Mouse (Mus musculus) lung, adult 2 months (tissue): Measurements from ENCODE around the gene Stab2.

Source experiments
- CTCF ChIP-seq: fragments of 200-500 bp; IDR thresholded peaks from 2 replicates; pipeline ENCODE4 v1.5.1; 2011; ENCODE audit warnings: mild to moderate bottlenecking, low read length, control low read depth; ENCODE audit not compliant: insufficient read depth
- POLR2A ChIP-seq: fragments of 200-500 bp; IDR thresholded peaks from 2 replicates; pipeline ENCODE4 v1.6.1; 2011; ENCODE audit warnings: low read depth, mild to moderate bottlenecking, control low read depth, low read length, borderline replicate concordance; ENCODE audit errors: extremely low read depth

DNA sequence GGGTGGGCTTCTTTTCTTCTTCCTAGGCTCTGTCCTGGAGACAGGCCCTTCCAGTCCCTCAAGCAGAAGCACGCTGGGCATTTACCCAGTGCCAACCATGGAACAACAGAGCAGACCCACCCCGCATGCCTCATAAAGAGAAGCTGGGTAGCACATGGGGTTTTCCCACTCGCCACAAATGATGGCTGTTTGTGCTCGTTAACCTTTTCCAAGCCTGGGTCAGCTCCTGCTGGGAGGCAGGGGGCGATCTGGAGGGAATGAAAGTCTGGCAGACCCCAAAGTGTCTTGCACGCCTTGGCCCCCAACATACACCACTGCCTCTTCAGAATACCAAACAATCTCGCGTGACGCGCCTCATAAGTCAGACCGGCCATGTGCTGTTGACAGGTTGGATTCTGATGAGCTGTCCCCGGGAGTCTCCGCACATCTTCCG is 28.5 kb upstream of the Stab2 start:
- no peak for TF ChIP-seq CTCF
- no peak for TF ChIP-seq POLR2A
